Mouse (Mus musculus): Measurements from ENCODE around the gene Sprr2a2.
"Not testable (repeated sequence)": the region's sequence is repeated elsewhere in the genome, so short reads cannot be mapped to it uniquely, and the experiment has no call there.

DNA sequence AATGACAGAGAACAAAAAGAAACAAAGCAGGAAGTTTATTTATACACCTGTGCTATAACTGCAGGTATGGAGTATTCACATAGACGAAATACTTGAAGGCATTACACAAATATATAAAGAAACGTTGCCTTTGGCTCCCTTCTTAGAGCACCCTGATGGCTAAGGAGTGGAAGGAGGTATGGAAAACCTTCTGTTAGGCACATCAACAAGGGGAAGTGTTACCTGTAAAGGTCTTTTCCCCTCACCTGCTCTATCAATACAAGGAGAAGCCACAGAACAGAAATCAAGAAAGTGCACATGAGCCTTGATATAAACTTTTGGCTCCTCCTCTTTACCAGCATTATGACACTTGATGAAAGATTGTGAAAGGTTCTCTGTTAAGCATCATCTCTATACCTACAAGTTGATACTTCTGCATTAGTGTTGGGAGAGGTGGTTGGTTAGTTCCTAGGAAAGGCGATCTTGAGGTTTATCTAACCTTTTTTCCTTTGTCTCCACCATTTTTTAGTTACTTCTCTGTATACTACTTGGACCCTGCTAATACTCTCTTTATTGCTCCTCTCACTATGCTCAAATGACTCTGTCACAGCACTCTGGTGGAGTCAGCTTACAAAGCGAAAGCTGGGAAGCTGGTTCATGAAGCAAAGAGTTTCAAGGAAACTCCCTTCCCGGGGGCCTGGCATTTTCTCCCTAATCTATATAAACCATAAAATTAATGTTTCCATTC is 20.9 kb downstream of the Sprr2a2 start:
- TF ChIP-seq POLR2A (IDR thresholded peaks at IDR 0.05; ENCODE audit: borderline replicate concordance, extremely low read depth, low read depth, low read length); CTCF (IDR thresholded peaks at IDR 0.05; ENCODE audit: insufficient read depth, low read length): not testable (repeated sequence)
